ENCODE assay signal across 8 mouse cellular contexts in the genomic region with DNA sequence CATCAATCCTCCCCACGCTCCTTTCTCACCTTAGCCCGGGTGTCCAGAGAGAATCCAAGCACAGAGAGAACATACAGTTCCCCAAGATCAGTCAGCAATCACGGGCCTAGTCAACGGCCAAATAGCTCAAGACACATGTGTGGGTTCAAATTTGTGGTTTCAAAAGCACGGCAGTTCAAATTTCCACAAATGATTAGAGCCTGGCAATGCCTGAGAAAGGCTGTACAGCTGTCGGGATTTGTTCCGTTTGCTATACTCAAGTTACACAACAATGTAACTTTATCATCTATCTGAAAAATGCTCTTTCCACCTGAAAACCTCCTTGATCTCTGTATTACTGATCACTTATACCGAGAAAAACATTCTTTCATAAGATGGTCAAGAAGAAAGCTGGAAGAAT. TPM values are rescaled to one million over a fixed set of nuclear protein-coding genes. Genes with fewer than 3 reads are reported as not detected.
DNase-seq lines count a peak whose midpoint lies in the region; ATAC-seq and TF ChIP-seq lines count a peak whose summit lies in the region.

No protein-coding gene starts in this region.

- H3K4me1 ChIP-seq in heart, embryonic 11.5 days (ENCODE audit: control insufficient read depth, insufficient read depth, low read length): no peaks in the 10 kb centered on the region
- H3K4me1 ChIP-seq in hindbrain, embryonic 10.5 days (replicated peaks): peaks cover 17% of the 10 kb centered on the region
- H3K4me1 ChIP-seq in liver, postnatal 0 days (ENCODE audit: insufficient read depth): peaks cover 12% of the 10 kb centered on the region; the same call in 1 of the 2 replicates

- H3K27me3 ChIP-seq in heart, embryonic 11.5 days (ENCODE audit: control insufficient read depth, insufficient read depth, low read length): no peaks in the 10 kb centered on the region
- peaks cover 22% of the 10 kb centered on the region for H3K27me3 ChIP-seq in hindbrain, embryonic 10.5 days (ENCODE audit: insufficient read depth, poor library complexity, severe bottlenecking)
- no peaks in the 10 kb centered on the region for H3K27me3 ChIP-seq in liver, postnatal 0 days (ENCODE audit: insufficient read depth, low read length)

- H3K27ac ChIP-seq in heart, embryonic 11.5 days (ENCODE audit: low read depth, low read length): no peak overlapping the region
- peak overlapping the region; percentile 84 for H3K27ac ChIP-seq in hindbrain, embryonic 10.5 days
- H3K27ac ChIP-seq in liver, postnatal 0 days (ENCODE audit: low read depth): no peak overlapping the region

- TF ChIP-seq CTCF in liver, postnatal 0 days (IDR thresholded peaks at IDR 0.05; ENCODE audit: low read depth): no peak

- no peaks in the 10 kb centered on the region for H3K9me3 ChIP-seq in heart, embryonic 11.5 days (replicated peaks; ENCODE audit: control insufficient read depth, low read length)
- peaks cover 5% of the 10 kb centered on the region; the same call in 1 of the 2 replicates for H3K9me3 ChIP-seq in hindbrain, embryonic 10.5 days
- H3K9me3 ChIP-seq in liver, postnatal 0 days (ENCODE audit: low read length): no peaks in the 10 kb centered on the region

- H3K9ac ChIP-seq in heart, embryonic 11.5 days (ENCODE audit: low read depth, low read length): no peak overlapping the region
- H3K9ac ChIP-seq in liver, postnatal 0 days (replicated peaks): no peak overlapping the region

- no peak for TF ChIP-seq EP300 in liver, postnatal 0 days (IDR thresholded peaks at IDR 0.05; ENCODE audit: low read depth)

- DNase-seq in heart, adult 8-10 months (ENCODE audit: low spot score): no peak
- no peak for DNase-seq in hindbrain, embryonic 10.5 days (ENCODE audit: low spot score)
- no peak for DNase-seq in liver, postnatal 0 days
- no peak for DNase-seq in right cerebral cortex, postnatal 25 days
- no peak for DNase-seq in spleen, postnatal 4 days (ENCODE audit: low spot score in 2 of 2)
- DNase-seq in adipocyte (ENCODE audit: low spot score): no peak

- ATAC-seq in heart, embryonic 11.5 days (replicated peaks; ENCODE audit: insufficient number of reproducible peaks, low FRiP score, low TSS enrichment): no peak
- peak; percentile 7 for ATAC-seq in CD4-positive, CD25-positive, alpha-beta regulatory T cell, adult 4 months
- ATAC-seq in liver, postnatal 0 days: no peak; the same call in 1 of the 2 replicates

- no peaks in the 10 kb centered on the region for H3K36me3 ChIP-seq in heart, embryonic 11.5 days (ENCODE audit: control insufficient read depth, insufficient read depth, low read length)
- H3K36me3 ChIP-seq in hindbrain, embryonic 10.5 days: no peaks in the 10 kb centered on the region
- no peaks in the 10 kb centered on the region for H3K36me3 ChIP-seq in liver, postnatal 0 days (replicated peaks; ENCODE audit: insufficient read depth, low read length)

- WGBS in heart, embryonic 11.5 days (ENCODE audit: insufficient replicate concordance): 63% methylated on average over 8 of the region's 8 CpGs
- WGBS in hindbrain, embryonic 10.5 days: 66% methylated on average over 8 of the region's 8 CpGs
- WGBS in liver, postnatal 0 days (ENCODE audit: insufficient replicate concordance): 58% methylated on average over 8 of the region's 8 CpGs

- peak overlapping the region; percentile 93 for H3K4me2 ChIP-seq in heart, embryonic 11.5 days
- H3K4me2 ChIP-seq in liver, postnatal 0 days (ENCODE audit: low read depth, low read length): peak overlapping the region; percentile 83

- peak overlapping the region; percentile 65 for H3K4me3 ChIP-seq in heart, embryonic 11.5 days (ENCODE audit: low read depth, low read length)
- peak overlapping the region; percentile 70 for H3K4me3 ChIP-seq in hindbrain, embryonic 10.5 days
- peak overlapping the region; percentile 58; the same call in 1 of the 2 replicates for H3K4me3 ChIP-seq in liver, postnatal 0 days (ENCODE audit: low read depth, low read length)

RNA-seq across cellular contexts. Expression of a gene that starts 0.5 kb away (rescaled TPM):
- polyA plus RNA-seq in heart, embryonic 11.5 days (2014; fragmentation: Nextera tagmentation; extraction: Ambion mirVana): 0.11 and 0.32 TPM in 2 replicates
- 1 to 10 TPM; 1.8 to 3.5 (median 2.1) TPM for total RNA-seq in heart, adult 8-10 months (2022)
- not detected for polyA plus RNA-seq in CD4-positive, CD25-positive, alpha-beta regulatory T cell, adult 4 months (2017; shearing (Covaris generic))
- not detected in 2 replicates for polyA plus RNA-seq in hindbrain, embryonic 10.5 days (2016; fragmentation: Nextera tagmentation; extraction: Ambion mirVana)
- polyA plus RNA-seq in liver, postnatal 0 days (2015; fragmentation: Nextera tagmentation; extraction: Ambion mirVana): 6.0 and 6.1 TPM in 2 replicates

RNA-seq across cellular contexts. Expression of a gene that starts 39.1 kb away (rescaled TPM):
- polyA plus RNA-seq in heart, embryonic 11.5 days (2014; fragmentation: Nextera tagmentation; extraction: Ambion mirVana): 0.07 TPM in 1 of 2 replicates, not detected in the other
- total RNA-seq in heart, adult 8-10 months (2022): under 1 TPM; 0.35 to 0.69 (median 0.46) TPM
- polyA plus RNA-seq in CD4-positive, CD25-positive, alpha-beta regulatory T cell, adult 4 months (2017; shearing (Covaris generic)): under 1 TPM in 1 of 2 experiments, not detected in 1; 0.47 TPM
- not detected in 2 replicates for polyA plus RNA-seq in hindbrain, embryonic 10.5 days (2016; fragmentation: Nextera tagmentation; extraction: Ambion mirVana)
- 0.06 and 0.09 TPM in 2 replicates for polyA plus RNA-seq in liver, postnatal 0 days (2015; fragmentation: Nextera tagmentation; extraction: Ambion mirVana)
